Mouse (Mus musculus) limb, embryonic 10.5 days (tissue): ENCODE measurements around the gene Fancf. TPM values are rescaled to one million over a fixed set of nuclear protein-coding genes. Genes with fewer than 3 reads are reported as not detected.

Experiments used
- DNase-seq: peaks from one replicate; pipeline ENCODE4 v3.0.0-alpha.2; 2017; ENCODE audit warnings: low spot score
- H3K27ac ChIP-seq: fragments of 300-500 bp; sonication (generic); 2 replicates; pipeline ENCODE4 v1.5.1; 2016; ENCODE audit warnings: mild to moderate bottlenecking
- H3K27me3 ChIP-seq: fragments of 300-500 bp; sonication (generic); 2 replicates; pipeline ENCODE4 v1.6.1; 2016; ENCODE audit warnings: low read depth, mild to moderate bottlenecking; ENCODE audit not compliant: poor library complexity, severe bottlenecking
- H3K36me3 ChIP-seq: fragments of 300-500 bp; sonication (generic); 2 replicates; pipeline ENCODE4 v1.6.1; 2016; ENCODE audit warnings: mild to moderate bottlenecking, moderate library complexity
- H3K4me1 ChIP-seq: fragments of 300-500 bp; sonication (generic); 2 replicates; pipeline ENCODE4 v1.6.1; 2016
- H3K4me3 ChIP-seq: fragments of 300-500 bp; sonication (generic); 2 replicates; pipeline ENCODE4 v1.5.1; 2016; ENCODE audit warnings: mild to moderate bottlenecking, moderate library complexity
- H3K9me3 ChIP-seq: fragments of 300-500 bp; sonication (generic); replicated peaks from 2 replicates; pipeline ENCODE4 v1.6.1; 2016; ENCODE audit warnings: mild to moderate bottlenecking
- WGBS: fragments of 180-500 bp; shearing (Covaris S2); methylation state at CpG from one replicate; pipeline ENCODE4 v1.1.7; 2016; 5-methylcytosine and 5-hydroxymethylcytosine counted together
- polyA plus RNA-seq: library from polyadenylated mRNA; unstranded; fragments of >200 nt; fragmentation: Nextera tagmentation; extraction: Ambion mirVana; gene quantifications from 2 replicates; pipeline ENCODE4 v1.2.1, GENCODE M21; 2016

The Fancf gene
- polyA plus RNA-seq, 1 experiment from 2014 or later: 14.2 TPM

DNA sequence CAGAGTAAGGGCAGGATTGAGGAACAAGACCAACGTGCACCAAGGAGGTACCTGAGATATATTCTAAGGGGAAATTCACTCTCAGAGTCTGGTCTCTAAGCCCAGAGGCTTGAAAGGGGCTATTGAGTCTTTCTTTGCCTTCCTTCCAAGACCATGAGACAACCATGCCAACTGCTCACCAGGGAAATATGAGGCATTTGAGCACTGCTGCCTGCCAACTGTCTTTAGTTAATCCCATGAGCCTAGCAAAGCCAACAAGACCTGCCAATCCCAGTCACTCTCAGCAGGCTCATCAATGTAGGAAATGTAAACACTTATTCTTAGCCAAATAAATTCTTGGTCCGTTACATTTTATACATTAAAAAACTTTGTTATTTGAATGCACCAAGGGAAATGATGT lies 40.6 kb downstream of the Fancf start:
- H3K4me1 ChIP-seq: no peaks in the 10 kb centered on the region

DNA sequence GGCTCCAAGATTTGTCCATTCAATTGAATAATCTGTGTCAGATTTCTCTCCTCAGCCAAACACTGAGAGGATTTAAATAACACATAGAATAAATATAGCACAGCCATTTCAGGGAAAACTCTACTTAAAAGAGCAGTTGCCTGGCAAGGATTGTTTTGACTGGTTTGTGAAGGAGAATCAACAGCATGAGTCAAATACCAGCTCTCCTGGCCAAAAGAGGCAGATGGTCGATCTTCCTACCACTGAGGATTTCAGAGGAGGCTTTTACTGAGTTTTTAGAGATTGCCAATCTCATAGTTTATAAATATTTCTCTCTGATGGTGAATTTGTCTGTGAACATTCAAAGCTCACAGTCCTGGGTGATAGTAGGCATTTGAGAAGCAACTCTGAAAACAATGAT lies 42.2 kb downstream of the Fancf start:
- Histone ChIP-seq H3K27ac (no peak overlapping the region), H3K4me3 (no peak overlapping the region)

More for the DNA sequence above, 40.6 kb downstream of the Fancf start:
- 71% methylated on average over 2 of the region's 2 CpGs for WGBS
- H3K4me3 ChIP-seq: no peak overlapping the region
- no peaks in the 10 kb centered on the region for H3K36me3 ChIP-seq
- no peaks in the 10 kb centered on the region for H3K27me3 ChIP-seq
- H3K27ac ChIP-seq: no peak overlapping the region
- H3K9me3 ChIP-seq: no peaks in the 10 kb centered on the region
- DNase-seq: no peak

DNA sequence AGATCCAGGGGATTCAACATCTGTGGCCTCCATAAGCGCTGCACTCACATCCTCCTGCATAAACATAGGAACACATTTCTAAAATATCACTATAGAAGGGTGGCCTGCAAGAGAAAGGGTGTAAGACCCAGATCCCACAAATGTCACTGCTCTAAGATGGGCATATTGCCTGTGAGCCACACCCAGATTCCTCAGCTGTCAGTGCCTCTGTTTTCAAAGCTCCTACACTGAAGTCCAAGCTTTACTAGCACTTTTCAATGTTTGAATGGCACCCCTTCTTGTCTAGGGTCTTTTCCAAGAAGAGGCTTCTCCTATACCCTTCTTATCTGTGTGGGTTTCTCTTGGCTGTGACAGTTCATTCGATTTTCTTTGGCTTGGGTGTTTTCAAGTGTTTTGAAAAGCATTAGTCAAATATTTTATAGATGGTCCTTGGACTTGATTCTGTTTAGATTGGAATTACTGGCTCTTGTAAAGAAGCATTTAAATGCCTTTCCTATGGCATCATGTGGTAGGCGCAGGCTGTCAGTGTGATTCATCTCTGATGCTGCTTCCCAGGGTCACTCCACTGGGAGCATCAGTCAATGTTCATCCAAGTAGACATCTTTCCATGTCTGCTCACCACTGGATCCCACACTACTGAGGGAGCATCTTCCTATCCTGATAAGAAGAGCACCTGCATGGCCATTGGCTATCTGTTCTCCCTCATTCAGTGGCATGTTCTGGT lies 43.7 kb downstream of the Fancf start:
- 79% methylated on average over 3 of the region's 3 CpGs for WGBS
- DNase-seq: no peak
- Histone ChIP-seq H3K4me3 (no peak overlapping the region), H3K36me3 (no peaks in the 10 kb centered on the region), H3K9me3 (no peaks in the 10 kb centered on the region), H3K27ac (no peak overlapping the region), H3K4me1 (no peaks in the 10 kb centered on the region), H3K27me3 (no peaks in the 10 kb centered on the region)

More for the DNA sequence above, 42.2 kb downstream of the Fancf start:
- H3K4me1 ChIP-seq: no peaks in the 10 kb centered on the region
- no peaks in the 10 kb centered on the region for H3K27me3 ChIP-seq
- no peaks in the 10 kb centered on the region for H3K36me3 ChIP-seq
- DNase-seq: no peak
- 67% methylated on average over 1 of the region's 1 CpGs for WGBS
- no peaks in the 10 kb centered on the region for H3K9me3 ChIP-seq

DNA sequence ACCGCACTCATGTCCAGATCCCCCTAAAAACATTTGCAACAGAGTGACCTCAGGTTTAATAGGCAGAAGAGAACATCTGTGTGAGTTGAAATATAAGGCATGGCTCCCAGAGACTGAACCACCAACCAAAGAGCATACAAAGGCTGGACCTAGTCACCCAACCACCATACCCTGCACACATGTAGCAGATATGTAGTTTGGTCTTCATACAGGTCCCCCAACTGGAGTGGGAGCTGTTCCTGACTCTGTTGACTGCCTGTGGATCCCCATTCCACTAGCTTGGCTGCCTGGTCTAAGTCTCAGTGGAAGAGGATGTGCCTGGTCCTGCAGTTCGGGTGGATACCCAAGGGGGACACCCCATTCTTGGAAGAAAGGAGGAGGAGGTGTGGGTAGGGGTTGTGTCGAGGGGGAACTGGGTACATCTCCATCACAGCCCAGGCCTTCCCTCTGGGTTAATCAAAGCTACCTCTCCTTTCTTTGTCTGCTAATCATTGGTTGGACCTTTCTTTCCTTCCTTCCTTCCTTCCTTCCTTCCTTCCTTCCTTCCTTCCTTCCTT lies 45.7 kb downstream of the Fancf start:
- WGBS: 69% methylated on average over 3 of the region's 3 CpGs
- no peak overlapping the region for H3K27ac ChIP-seq
- DNase-seq: no peak
- no peaks in the 10 kb centered on the region for H3K27me3 ChIP-seq
- no peaks in the 10 kb centered on the region for H3K36me3 ChIP-seq
- no peak overlapping the region for H3K4me3 ChIP-seq
- no peaks in the 10 kb centered on the region for H3K4me1 ChIP-seq
- H3K9me3 ChIP-seq: no peaks in the 10 kb centered on the region

DNA sequence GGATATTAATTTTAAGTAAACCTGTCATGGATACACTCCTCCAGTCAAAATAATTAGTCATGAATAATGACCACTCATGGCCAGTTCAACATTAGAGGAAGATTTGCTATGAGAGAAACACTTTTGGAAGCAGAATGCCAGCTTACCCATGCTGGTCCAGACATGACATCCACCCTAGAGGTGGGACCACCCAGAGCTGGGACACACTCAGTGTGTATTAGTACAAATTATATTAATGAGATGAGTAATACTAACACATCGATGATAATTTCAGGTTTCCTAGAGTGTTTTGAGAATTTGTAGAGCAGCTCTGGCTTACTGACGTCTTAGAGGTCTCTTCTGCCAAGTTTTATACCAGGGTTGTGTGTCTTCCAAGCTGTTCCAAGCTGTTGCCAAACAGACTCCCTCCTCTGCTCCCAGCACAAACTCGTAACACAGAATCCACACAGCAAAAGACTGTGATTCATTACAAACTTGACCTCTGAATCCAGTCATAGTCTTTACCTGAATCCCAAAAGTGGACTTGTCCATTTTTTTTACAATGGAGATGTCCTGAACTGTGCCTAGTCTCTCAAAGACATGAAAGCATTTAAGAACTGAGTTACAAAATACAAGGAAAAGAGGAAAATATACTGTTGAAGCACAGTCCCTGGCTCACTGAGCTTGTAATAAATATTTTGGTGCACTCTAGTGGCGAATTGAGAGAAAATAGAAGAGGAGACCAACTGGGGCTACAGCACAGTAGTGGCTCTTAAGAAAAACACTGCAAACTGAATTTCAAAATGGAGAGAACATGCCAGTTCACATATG lies 46.4 kb downstream of the Fancf start:
- no peaks in the 10 kb centered on the region for H3K36me3 ChIP-seq
- DNase-seq: no peak
- H3K9me3 ChIP-seq: no peaks in the 10 kb centered on the region
- no peak overlapping the region for H3K27ac ChIP-seq
- no peak overlapping the region for H3K4me3 ChIP-seq
- WGBS: 61% methylated on average over 4 of the region's 4 CpGs
- no peaks in the 10 kb centered on the region for H3K4me1 ChIP-seq
- H3K27me3 ChIP-seq: no peaks in the 10 kb centered on the region

Other genes starting within 250 kb of the Fancf start
- gene Slc17a6, start 240.3 kb downstream of the Fancf start, polyA plus RNA-seq: not detected in 2 replicates
- 34.3 and 72.4 TPM in 2 replicates for gene Gas2, start 252 bp downstream of the Fancf start, polyA plus RNA-seq
- 1.8 and 2.0 TPM in 2 replicates for gene Svip, start 143.8 kb upstream of the Fancf start, polyA plus RNA-seq
- gene 1700015G11Rik, start 153.5 kb upstream of the Fancf start, polyA plus RNA-seq: not detected in 2 replicates